Mouse (Mus musculus): Measurements from ENCODE around the gene Prdx6b. TPM values are rescaled to one million over a fixed set of nuclear protein-coding genes. Genes with fewer than 3 reads are reported as not detected.

Gene Prdx6b
- polyA plus RNA-seq, 1 experiment from 2014 or later = not detected

- peaks cover 36% of the 10 kb centered on the region; the same call in 1 of the 2 replicates for H3K36me3 ChIP-seq (ENCODE audit: insufficient read depth, low read length)
- no peaks in the 10 kb centered on the region for H3K4me1 ChIP-seq (ENCODE audit: insufficient read depth, low read depth, low read length)
- TF ChIP-seq EP300 (IDR thresholded peaks at IDR 0.05) (no peak), CTCF (IDR thresholded peaks at IDR 0.05) (no peak)
- no peak overlapping the region for H3K27ac ChIP-seq (ENCODE audit: low read length)
- WGBS = 95% methylated on average over 9 of the region's 9 CpGs
- H3K9ac ChIP-seq (replicated peaks; ENCODE audit: low read depth) = no peak overlapping the region
- no peak for DNase-seq (ENCODE audit: low spot score)
- H3K27me3 ChIP-seq (replicated peaks; ENCODE audit: insufficient read depth, low read length) = no peaks in the 10 kb centered on the region
- no peak for ATAC-seq
- H3K4me3 ChIP-seq (ENCODE audit: low read depth, low read length) = no peak overlapping the region
- no peaks in the 10 kb centered on the region for H3K9me3 ChIP-seq (ENCODE audit: low read length)
- no peak overlapping the region for H3K4me2 ChIP-seq (replicated peaks; ENCODE audit: low read depth, low read length)
These were observed 48.3 kb downstream of the Prdx6b start for GRCm38 (mm10) chr2:80340537-80340936.

Other genes starting within 250 kb of the Prdx6b start
- 11.6 and 13.5 TPM in 2 replicates for gene Pde1a, start 163.0 kb upstream of the Prdx6b start, polyA plus RNA-seq (2015; fragmentation: Nextera tagmentation; extraction: Ambion mirVana)
- gene Dnajc10, start 23.0 kb downstream of the Prdx6b start, polyA plus RNA-seq (2015; fragmentation: Nextera tagmentation; extraction: Ambion mirVana) = 43.8 and 47.2 TPM in 2 replicates
- 0.24 and 0.42 TPM in 2 replicates for gene Frzb, start 155.2 kb downstream of the Prdx6b start, polyA plus RNA-seq (2015; fragmentation: Nextera tagmentation; extraction: Ambion mirVana)

Data from lung, postnatal 0 days (tissue).